Mouse (Mus musculus) heart, postnatal 0 days (tissue): ENCODE data around the gene Aspg. TPM values are rescaled to one million over a fixed set of nuclear protein-coding genes. Genes with fewer than 3 reads are reported as not detected.

Experiments used
- ATAC-seq: fragments of 200-750 bp; cut with Nextera tagmentation; 2 replicates; pipeline ENCODE4 v1.8.0; 2017; ENCODE audit warnings: low read depth, moderate number of reproducible peaks, moderate library complexity; ENCODE audit not compliant: insufficient read depth
- DNase-seq: peaks from one replicate; pipeline ENCODE4 v3.0.0-alpha.2; 2016; ENCODE audit warnings: low spot score
- H3K27ac ChIP-seq: fragments of 300-500 bp; sonication (generic); 2 replicates; pipeline ENCODE4 v1.5.1; 2014; ENCODE audit warnings: low read depth, mild to moderate bottlenecking
- H3K27me3 ChIP-seq: fragments of 300-500 bp; sonication (generic); 2 replicates; pipeline ENCODE4 v1.6.1; 2014; ENCODE audit warnings: low read length, mixed read lengths; ENCODE audit not compliant: control insufficient read depth, insufficient read depth
- H3K36me3 ChIP-seq: fragments of 300-500 bp; sonication (generic); replicated peaks from 2 replicates; pipeline ENCODE4 v1.6.1; 2014; ENCODE audit warnings: low read length, mixed read lengths; ENCODE audit not compliant: control insufficient read depth, insufficient read depth
- H3K4me1 ChIP-seq: fragments of 300-500 bp; sonication (generic); 2 replicates; pipeline ENCODE4 v1.6.1; 2014; ENCODE audit warnings: antibody characterized with exemption; ENCODE audit not compliant: control insufficient read depth, insufficient read depth
- H3K4me2 ChIP-seq: fragments of 300-500 bp; sonication (generic); 2 replicates; pipeline ENCODE4 v1.6.1; 2014; ENCODE audit warnings: low read depth, mild to moderate bottlenecking, low read length, moderate library complexity
- H3K4me3 ChIP-seq: fragments of 300-500 bp; sonication (generic); 2 replicates; pipeline ENCODE4 v1.5.1; 2014; ENCODE audit warnings: low read depth, low read length
- H3K9ac ChIP-seq: fragments of 300-500 bp; sonication (generic); replicated peaks from 2 replicates; pipeline ENCODE4 v1.6.1; 2014; ENCODE audit warnings: low read depth, low read length, mixed read lengths
- H3K9me3 ChIP-seq: fragments of 300-500 bp; sonication (generic); replicated peaks from 2 replicates; pipeline ENCODE4 v1.6.1; 2016; ENCODE audit warnings: low read length; ENCODE audit not compliant: control insufficient read depth
- CTCF ChIP-seq: IDR thresholded peaks from 2 replicates; pipeline ENCODE4 v1.5.1; 2016; ENCODE audit warnings: antibody characterized with exemption, control low read depth, low read depth
- EP300 ChIP-seq: IDR thresholded peaks from 2 replicates; pipeline ENCODE4 v1.6.1; 2016; ENCODE audit warnings: antibody characterized with exemption, low read depth
- WGBS: fragments of 180-500 bp; shearing (Covaris S2); extraction: QIAGEN DNeasy Blood & Tissue Kit; methylation state at CpG from one replicate; pipeline ENCODE4 v1.1.7; 2014; 5-methylcytosine and 5-hydroxymethylcytosine counted together
- polyA plus RNA-seq: library from polyadenylated mRNA; unstranded; fragments of >200 nt; fragmentation: Nextera tagmentation; extraction: Ambion mirVana; gene quantifications from 2 replicates; pipeline ENCODE4 v1.2.1, GENCODE M21; 2015
- total RNA-seq: library from RNA; depleted of rRNA; stranded (reverse); fragments of >200 nt; gene quantifications from 2 replicates; pipeline ENCODE4 v1.2.3, GENCODE M21; 2014; ENCODE audit warnings: low replicate concordance

The Aspg gene
- total and polyA plus RNA-seq, 2 experiments from 2014 or later = 0.11 to 3.6 TPM

GRCm38 (mm10) chr12:112096733-112097117, 9.8 kb upstream of the Aspg start:
- no peak for DNase-seq
- no peak for TF ChIP-seq CTCF
- no peak for TF ChIP-seq EP300
- no peaks in the 10 kb centered on the region for H3K36me3 ChIP-seq
- 63% methylated on average over 8 of the region's 8 CpGs for WGBS
- H3K9me3 ChIP-seq = no peaks in the 10 kb centered on the region
- H3K9ac ChIP-seq = no peak overlapping the region
- ATAC-seq = no peak; the same call in 1 of the 2 replicates
- no peak overlapping the region for H3K27ac ChIP-seq
- H3K27me3 ChIP-seq = peaks cover under 1% of the 10 kb centered on the region; the same call in 1 of the 2 replicates
- H3K4me3 ChIP-seq = no peak overlapping the region
- H3K4me1 ChIP-seq = no peaks in the 10 kb centered on the region
- H3K4me2 ChIP-seq = no peak overlapping the region

DNA sequence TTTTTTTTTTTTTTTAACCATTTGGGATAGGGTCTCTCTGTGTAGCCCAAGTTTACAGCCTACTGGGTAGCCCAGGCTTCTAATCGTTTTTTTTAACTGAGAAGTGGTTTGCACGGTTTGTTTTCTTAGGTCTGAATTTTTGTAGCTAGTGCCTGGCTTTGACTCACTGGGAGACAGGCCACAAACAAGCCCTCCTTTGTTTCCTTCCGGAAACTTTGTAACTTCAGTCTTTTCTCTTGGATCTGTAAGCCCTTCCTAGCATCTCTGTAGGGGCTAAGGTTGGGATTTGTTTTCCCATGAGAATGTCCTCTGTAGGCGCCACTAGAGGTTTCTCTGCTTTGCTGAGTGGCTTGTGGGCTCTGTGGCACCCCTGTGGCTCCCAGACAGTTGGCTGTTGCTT, 6.4 kb upstream of the Aspg start:
- ATAC-seq (no peak), DNase-seq (no peak)
- H3K4me1 ChIP-seq = no peaks in the 10 kb centered on the region
- no peak for TF ChIP-seq EP300
- no peak for TF ChIP-seq CTCF
- H3K9me3 ChIP-seq = no peaks in the 10 kb centered on the region
- H3K4me2 ChIP-seq = no peak overlapping the region
- no peaks in the 10 kb centered on the region for H3K36me3 ChIP-seq
- no peak overlapping the region for H3K4me3 ChIP-seq
- 57% methylated on average over 4 of the region's 4 CpGs for WGBS
- no peak overlapping the region for H3K27ac ChIP-seq
- no peak overlapping the region for H3K9ac ChIP-seq
- H3K27me3 ChIP-seq = peaks cover 2% of the 10 kb centered on the region; the same call in 1 of the 2 replicates

- TF ChIP-seq EP300 (no peak), CTCF (peak; percentile 32)
- H3K4me3 ChIP-seq = no peak overlapping the region
- no peak overlapping the region for H3K9ac ChIP-seq
- no peaks in the 10 kb centered on the region for H3K4me1 ChIP-seq
- WGBS = 39% methylated on average over 4 of the region's 4 CpGs
- DNase-seq = no peak
- no peaks in the 10 kb centered on the region for H3K36me3 ChIP-seq
- ATAC-seq = no peak
- no peaks in the 10 kb centered on the region for H3K9me3 ChIP-seq
- H3K27me3 ChIP-seq = peaks cover 9% of the 10 kb centered on the region; the same call in 1 of the 2 replicates
- no peak overlapping the region for H3K4me2 ChIP-seq
- no peak overlapping the region for H3K27ac ChIP-seq
Observed at GRCm38 (mm10) chr12:112101045-112101444, 5.4 kb upstream of the Aspg start.

- H3K9me3 ChIP-seq = no peaks in the 10 kb centered on the region
- no peak overlapping the region for H3K4me3 ChIP-seq
- 0 out of 2 replicates have a peak, but pooled peaks cover 8% of the 10 kb centered on the region for H3K4me1 ChIP-seq
- peaks cover 26% of the 10 kb centered on the region for H3K27me3 ChIP-seq
- H3K4me2 ChIP-seq = no peak overlapping the region
- no peak for TF ChIP-seq EP300
- TF ChIP-seq CTCF = no peak
- ATAC-seq = no peak
- DNase-seq = no peak
- no peaks in the 10 kb centered on the region for H3K36me3 ChIP-seq
- H3K27ac ChIP-seq = no peak overlapping the region
- 76% methylated on average over 5 of the region's 5 CpGs for WGBS
- no peak overlapping the region for H3K9ac ChIP-seq
Observed at GRCm38 (mm10) chr12:112103179-112103578, 3.3 kb upstream of the Aspg start.

DNA sequence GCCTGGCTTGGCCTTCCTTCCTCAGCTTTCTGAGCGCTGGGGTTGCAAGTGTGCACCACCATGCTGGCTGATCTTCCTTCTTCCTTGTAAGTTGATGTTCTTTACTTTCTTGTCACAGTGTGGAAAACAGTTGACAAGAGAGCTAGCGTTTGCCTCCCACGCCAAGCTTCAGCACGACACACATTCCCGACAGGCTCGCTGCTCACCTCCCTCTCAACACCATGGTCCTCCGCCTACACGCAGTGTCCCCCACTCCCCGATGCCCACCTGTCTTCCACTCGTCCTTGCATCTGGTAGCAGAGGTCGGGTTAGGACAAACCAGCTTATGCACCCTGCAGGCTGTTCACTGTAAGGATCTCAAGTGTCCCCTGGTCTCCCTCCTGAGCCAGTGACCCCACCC, 1.6 kb upstream of the Aspg start:
- peaks cover 26% of the 10 kb centered on the region for H3K27me3 ChIP-seq
- 82% methylated on average over 11 of the region's 11 CpGs for WGBS
- DNase-seq (no peak), ATAC-seq (no peak)
- no peaks in the 10 kb centered on the region for H3K9me3 ChIP-seq
- TF ChIP-seq CTCF = no peak
- TF ChIP-seq EP300 = no peak
- H3K4me1 ChIP-seq = 0 out of 2 replicates have a peak, but pooled peaks cover 8% of the 10 kb centered on the region
- no peak overlapping the region for H3K4me3 ChIP-seq
- no peak overlapping the region for H3K9ac ChIP-seq
- no peaks in the 10 kb centered on the region for H3K36me3 ChIP-seq
- H3K4me2 ChIP-seq = no peak overlapping the region
- H3K27ac ChIP-seq = no peak overlapping the region

GRCm38 (mm10) chr12:112107685-112108084, 1.2 kb downstream of the Aspg start:
- Histone ChIP-seq H3K9me3 (no peaks in the 10 kb centered on the region), H3K4me2 (no peak overlapping the region), H3K4me1 (0 out of 2 replicates have a peak, but pooled peaks cover 8% of the 10 kb centered on the region), H3K27ac (no peak overlapping the region), H3K27me3 (peaks cover 31% of the 10 kb centered on the region), H3K9ac (no peak overlapping the region), H3K36me3 (no peaks in the 10 kb centered on the region), H3K4me3 (no peak overlapping the region)
- WGBS = 82% methylated on average over 8 of the region's 8 CpGs
- no peak for DNase-seq
- TF ChIP-seq CTCF = no peak
- TF ChIP-seq EP300 = no peak
- no peak for ATAC-seq
